Mouse (Mus musculus): ENCODE results near the gene Sass6.
"Not testable (repeated sequence)": the region's sequence is repeated elsewhere in the genome, so short reads cannot be mapped to it uniquely, and the experiment has no call there.

Sass6 gene

DNA sequence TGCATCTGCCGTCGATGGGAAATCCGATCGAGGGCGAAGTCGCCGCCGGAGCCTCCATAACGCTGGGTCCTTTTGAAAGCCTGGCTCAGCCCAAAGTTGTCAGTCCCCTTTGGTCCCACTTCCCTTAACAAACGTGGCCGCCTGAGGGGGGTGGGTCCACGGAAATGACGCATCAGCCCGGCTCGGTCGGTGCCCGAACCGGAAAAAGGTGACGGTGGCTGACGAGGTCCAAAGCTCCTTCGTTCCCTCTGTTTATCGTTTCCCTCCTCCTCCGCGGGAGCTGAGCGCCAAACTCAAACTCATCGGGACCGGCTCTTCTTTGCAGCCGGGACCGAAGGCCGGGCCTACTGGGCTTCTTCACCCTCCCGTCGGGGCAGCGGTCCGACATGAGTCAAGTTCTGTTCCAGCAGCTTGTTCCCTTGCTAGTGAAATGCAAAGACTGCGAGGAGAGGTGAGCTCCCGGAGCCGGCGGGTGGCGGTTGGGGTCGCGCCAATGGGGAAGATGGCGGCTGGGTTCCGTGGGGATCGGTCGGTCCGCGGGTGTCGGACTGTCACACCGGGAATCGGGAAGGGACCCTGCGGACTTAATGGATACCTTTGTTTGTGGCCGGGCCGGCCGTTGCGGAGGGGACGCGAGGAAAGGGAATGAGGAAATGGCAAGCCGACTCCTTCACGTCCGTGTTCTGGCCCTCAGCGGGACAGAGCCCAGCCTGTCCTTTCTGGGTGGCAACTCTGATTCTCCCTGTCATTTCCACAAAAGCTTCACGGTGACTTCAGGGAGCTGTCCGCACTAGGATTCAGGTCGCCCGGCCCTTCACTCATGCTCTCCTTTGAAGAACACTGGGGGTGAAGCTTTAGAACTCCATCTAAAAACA is at the start of gene Sass6:
TSS of gene Sass6 (plus strand) at position 255 of the 875 bp plus-strand sequence.
- peak; percentile 98 for DNase-seq

DNA sequence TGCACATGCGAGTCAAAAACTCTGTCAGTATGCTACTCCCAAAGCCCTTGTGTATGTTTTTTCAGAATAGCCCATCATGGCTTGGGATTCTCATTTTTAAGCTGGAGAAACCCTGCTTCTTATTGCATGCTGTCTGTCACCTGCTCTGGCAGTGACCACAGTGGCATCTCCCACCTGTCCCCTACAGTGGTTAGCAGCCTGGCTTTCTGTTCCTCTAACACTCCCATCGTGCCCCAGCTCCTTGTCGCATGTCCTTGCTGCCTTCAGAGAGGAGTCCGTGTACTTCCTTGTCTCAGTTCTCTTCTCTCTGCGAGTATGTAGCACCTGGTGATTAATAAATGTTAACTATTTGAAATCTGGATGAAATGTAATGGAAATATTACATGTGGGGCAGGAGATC is 47.4 kb upstream of the Sass6 start:
- no peak for DNase-seq

DNA sequence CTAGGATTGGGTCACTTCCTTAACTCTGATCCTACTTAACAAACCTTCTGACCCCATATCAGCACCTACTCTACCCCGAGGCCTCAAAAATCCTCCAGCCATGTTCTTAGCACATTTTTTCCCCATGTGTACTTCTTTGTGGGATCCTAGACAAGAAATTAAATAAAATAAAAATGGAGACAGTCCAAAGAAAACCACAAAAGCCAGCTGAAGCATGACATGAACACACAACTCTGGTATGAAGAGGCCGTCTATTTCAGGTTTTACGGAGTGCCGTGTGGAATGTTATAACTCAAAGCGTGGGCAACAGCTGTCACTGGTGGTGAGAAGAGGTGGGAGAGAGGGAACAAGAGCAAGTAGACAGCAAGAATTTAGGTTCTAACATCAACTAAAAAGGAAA is 43.4 kb upstream of the Sass6 start:
- no peak for DNase-seq

DNA sequence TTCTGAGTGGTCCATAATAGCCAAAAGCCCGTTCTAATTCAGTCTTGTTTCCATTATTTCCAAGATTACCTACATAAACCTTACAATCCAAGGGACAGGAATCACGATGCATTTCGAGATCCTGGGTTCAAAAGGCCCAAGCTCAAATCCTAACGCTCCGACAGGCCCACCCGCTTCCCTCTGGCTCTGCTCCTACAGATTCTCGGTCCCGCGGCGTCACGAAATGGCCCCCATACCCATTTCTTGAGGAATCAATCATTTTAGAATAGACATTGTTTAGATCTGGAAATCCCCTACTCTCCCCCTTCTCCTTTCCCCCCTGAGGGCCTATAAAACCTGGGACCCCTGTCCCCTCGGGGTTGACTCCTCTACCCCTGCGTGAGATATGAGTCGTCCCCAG is 33.5 kb upstream of the Sass6 start:
- DNase-seq, result not testable (repeated sequence)

DNA sequence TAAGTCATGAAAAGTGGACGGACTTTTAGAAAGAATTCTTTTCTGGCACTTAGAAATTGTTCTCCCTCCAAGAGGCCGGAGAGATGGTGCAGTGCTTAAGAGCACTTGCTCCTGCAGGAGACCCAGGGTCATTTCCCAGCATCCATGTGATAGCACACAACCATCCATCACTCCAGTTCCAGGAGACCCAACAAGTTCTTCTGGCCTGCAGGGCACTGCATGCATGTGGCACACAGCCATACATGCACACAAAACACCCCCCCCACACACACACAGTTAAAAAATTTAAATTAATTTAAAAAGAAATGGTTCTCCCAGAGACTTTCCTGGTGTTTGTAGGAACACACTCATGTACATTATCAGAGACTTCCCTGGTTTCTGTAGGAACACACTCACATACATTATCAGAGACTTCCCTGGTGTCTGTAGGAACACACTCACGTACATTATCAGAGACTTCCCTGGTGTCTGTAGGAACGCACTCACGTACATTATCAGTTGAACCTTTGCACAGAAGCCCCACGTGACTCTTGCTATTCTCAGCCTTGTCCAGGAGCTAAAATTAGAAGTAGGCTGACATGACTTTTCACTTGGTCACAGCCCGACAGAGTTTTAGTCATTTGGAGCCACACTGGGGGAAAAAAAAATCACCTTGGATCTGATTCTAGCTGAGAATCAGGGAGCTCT is 32.2 kb upstream of the Sass6 start, which contains the start of gene Lrrc39:
TSS of gene Lrrc39 (plus strand) at position 566 of the 687 bp plus-strand sequence.
- DNase-seq, result peak; percentile 3

DNA sequence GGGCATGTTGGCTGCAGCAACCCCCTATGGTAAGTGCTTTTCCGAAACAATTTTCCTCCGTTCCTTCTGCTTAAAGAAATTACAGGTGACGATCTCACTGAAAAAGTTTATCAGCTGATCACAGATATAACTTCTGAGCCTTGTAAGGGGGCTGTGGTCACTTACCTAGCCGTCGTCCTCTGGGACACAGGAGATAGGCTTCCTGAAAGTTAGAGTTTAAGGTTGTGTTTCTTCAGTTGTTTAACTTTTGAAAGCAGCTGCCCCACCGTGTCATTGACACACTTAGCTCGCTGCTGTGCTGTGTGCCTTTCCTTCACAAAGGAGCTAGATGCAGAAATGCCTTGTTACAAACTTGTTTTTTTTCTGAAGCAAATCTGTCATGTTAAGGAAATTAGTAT is 31.7 kb upstream of the Sass6 start:
- no peak for DNase-seq

DNA sequence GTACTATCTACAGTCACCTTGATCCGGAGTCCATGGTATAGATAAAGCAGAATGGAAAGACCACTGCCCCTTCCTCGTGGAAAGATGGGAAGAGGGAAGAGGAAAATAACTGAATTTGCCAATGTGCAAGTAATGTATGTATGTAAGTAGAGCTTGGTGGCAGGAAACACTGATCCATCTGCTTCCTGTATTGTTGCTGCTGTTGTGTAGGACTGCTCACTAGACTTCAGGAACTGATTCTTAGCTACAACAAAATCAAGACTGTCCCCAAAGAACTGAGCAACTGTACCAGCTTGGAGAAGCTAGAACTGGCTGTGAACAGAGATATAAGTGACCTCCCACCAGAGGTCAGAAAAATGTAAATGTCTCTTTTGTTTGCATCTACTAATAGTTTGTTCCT is 24.2 kb upstream of the Sass6 start:
- no peak for DNase-seq

DNA sequence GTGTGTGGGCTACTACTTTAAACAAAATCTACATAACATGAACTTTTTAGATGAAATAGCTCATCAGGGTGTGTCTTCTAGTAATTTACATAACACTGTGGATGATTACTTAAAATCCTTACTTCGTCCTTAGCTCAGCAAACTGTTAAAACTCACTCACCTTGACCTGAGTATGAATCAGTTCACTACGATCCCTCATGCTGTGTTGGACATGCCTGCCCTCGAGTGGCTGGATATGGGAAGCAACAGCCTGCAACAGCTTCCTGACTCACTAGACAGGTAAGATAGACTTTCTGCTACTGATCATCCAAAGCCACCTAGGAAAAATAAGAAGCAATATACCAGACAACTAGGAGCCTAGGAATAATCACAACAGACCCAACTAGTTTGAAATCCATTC is 17.5 kb upstream of the Sass6 start:
- DNase-seq, result peak; percentile 16

DNA sequence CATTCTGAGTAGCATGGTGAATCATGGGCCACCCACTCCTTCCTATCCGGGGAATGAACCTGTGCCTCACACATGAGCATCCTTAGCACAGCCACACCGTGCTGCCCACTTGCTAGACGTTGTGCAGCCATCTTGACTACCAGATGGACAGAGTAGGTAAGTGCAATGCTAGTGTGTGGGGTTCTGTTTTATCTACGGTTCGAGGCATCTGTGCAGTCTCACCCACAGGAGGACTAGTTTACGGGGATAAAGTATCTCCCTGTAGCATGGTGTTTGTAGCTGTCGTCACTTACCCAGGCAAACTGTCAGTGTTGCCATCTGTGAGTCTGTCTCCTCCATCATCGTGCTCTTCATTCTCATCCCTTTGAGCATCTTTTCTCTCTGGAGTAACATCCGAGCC is 12.6 kb upstream of the Sass6 start:
- no peak for DNase-seq

DNA sequence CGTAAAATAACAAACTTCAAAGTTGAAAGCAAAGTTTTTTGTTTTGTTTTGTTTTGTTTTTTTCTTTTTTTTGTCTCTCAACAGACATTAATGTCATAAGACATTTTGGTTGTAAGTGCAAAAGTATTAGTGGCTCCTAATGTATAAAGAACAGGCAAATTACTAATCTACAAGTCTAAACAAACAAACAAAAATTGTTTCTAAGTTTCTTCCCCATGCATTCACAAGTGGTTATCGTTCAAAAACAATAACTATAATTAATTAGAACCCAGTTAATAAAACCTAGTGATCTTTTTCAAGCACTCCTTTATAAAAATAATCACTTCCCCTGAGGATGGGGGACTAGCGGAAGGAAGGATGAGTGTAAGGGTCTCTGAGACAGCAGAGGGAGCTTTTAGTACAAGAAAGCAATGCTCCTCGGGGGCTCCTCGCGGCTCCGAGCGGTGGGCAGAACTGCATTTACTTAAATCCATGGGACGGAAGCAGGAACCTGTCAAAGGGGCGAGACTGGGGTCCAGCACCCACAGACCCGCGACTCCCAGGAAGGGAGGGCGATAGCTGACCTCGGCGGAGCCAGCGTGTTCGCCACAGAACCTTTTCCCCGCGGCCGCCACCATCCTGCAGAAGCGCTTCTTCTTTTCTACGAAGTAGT is 580 bp upstream of the Sass6 start:
- peak; percentile 71 for DNase-seq

DNA sequence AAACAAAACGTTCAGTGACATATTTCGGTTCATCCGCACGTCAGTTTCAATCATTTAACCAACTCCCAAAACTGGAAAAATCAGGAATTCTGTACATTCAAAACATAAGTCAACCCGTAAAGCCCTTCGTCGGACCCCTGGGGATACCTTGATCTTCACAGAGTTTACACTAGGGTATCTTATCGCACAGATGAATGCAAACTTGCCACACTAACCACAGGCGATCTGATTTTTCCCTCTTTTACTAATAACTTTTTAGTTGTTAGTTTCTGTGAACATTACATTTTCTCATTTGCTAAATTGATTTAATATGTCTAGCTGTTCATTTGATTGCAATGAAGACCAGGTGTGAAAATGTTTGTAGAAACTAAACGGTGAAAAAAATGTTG is 815 bp downstream of the Sass6 start:
- DNase-seq, result peak; percentile 24

DNA sequence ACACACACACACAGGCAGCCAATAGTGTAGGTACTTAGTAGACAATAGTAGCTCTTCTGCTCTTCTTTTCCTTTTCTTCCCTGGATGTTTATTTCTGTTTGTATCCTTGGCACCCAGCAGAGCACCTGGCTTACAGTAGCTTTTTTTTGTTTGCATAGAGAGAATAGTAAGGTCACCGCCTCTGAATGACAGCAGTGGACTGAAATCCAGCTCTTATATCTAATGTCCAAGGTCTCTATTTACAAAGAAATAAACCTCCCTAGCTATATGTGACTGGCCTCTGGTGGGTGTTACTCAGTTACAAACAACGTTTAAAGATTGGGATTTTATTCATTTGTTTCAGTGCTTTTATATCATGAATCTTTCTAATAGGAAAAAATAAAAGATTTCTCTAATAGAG is 4.9 kb downstream of the Sass6 start:
- DNase-seq, result no peak

DNA sequence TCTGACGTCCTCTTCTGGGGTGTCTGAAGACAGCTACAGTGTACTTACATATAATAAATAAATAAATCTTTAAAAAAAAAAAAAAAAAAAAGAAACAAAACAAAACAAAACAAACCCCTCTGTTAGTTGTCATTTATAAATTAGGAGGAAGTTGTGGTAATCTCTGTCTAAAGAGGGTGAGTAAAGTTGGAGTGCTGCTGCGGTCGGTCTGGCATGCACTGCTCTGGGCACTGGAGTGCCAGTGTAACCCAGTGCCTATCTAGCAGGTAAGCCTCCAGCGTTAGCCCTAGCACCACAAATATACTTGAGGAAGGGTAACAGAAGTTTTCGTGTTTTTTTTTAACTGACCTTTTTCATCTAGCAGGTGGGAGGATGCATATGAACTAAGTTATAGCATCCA is 6.2 kb downstream of the Sass6 start:
- no peak for DNase-seq

DNA sequence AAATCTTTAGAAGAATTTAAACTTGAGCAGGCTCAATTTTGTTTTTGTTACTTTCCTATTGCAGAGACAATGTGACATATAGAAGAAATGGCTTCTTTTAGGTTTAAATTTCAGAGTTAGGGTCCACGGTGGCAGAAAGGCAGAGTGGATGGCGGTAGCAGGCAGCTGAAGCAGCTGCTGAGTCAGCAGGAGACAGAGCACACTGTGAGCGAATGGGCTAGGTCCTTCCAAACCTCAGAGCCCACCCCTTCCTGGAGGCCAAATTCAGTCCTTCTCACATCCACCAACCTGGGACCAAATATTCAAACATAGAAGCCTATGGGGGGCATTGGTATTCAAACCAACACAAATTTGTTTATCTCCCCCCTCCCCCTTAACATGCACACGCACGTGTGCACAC is 7.0 kb downstream of the Sass6 start:
- DNase-seq, result no peak

DNA sequence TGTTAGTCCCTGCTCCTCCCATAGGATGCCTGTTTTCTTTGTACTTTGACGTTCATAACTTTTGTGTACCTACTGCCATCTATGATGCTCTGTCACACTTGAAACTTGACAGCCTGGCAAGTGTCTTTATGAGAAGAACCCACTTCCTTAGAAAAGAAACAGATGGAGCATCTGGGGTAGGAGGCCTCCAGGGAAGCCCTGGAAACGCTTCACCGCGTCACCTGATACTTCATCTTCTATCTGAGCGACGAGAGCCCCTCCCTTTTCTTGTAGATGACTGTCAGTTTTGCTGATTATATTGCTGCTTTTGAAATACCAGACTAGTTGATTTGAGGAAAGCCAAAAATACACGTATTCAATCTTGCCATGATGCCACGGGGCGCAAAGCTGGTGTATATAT is 9.8 kb downstream of the Sass6 start:
- DNase-seq, result no peak

DNA sequence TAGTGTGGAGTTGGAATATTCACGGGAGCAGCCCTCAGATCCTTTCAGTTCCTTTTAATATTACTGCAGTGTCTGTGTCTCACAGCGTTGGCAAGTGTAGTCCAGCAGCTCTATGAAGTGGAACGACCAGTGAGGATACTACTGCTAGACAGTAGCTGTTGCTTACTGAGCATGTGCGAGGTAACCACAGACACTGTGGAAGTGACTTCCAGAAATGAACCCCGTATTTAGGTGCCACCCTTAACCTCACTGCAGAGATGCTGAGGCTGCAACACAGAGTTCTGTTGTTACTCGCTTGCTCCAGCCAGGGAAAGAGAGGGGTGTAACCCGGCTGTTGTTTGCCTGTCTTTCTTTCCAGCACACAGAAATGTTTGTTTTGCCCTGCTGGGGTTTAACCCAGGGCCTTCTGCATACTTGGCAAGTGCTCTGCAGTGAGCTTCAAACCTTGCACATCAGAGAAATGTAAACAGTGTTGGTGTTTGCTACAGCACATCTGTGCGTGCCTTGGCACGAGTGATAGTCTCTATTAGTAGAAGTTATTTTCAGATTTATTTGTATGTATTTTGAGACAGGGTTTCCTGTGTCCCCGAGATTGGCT is 19.6 kb downstream of the Sass6 start, which contains the start of gene Trmt13:
TSS of gene Trmt13 (minus strand) at position 293 of the 598 bp plus-strand sequence.
- no peak for DNase-seq

DNA sequence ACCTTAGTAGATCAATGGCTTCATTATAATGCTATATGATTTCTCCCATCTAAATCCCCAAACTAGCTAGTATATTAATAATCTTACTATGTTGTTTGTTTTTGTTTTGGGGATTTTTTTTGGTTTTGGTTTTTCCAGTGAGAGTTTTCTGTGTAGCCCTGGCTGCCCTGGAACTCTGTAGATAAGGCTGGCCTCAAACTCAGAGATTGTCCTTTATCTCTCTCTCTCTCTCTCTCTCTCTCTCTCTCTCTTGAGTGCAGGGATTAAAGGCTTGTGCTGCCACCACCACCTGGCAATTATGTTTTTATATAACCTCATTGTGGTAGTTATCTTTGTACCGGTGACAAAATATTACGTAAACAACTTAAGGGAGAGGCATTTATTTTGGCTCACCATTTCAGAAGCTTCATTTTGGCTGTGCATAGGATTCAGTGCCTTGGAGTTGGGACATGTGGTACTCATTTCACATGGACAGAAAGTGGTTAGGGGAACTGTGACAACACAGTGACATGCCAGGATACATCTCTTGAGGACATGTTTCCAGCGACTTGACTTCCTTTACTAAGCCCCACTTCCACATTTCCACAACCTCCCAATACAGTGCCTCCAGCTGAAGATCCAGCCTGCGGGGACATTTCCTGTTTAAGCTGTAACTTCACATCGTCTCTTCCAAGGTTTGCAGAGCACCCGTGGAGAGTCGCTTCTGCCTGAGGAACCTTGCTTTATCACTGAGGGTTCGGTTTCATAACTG is 20.7 kb downstream of the Sass6 start:
- DNase-seq, result no peak

DNA sequence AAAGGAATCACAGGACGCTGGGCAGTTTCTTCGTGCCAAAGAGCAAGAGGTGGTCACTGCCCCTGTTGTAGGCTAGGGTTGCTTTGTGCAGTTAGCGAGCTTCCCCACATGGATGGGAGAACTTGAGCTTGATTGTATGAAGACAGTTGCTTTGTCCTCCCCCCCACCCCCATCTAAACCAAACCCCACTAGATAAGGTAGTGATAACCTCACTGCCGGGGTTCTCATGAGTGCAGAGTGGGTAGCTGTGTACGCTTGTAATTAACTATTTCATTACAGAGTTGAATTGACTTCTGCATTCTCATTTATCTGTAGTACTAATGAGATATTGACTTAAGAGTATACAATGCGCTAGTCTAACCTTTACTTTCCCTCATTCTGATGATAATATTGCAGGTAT is 24.1 kb downstream of the Sass6 start:
- DNase-seq, result no peak

DNA sequence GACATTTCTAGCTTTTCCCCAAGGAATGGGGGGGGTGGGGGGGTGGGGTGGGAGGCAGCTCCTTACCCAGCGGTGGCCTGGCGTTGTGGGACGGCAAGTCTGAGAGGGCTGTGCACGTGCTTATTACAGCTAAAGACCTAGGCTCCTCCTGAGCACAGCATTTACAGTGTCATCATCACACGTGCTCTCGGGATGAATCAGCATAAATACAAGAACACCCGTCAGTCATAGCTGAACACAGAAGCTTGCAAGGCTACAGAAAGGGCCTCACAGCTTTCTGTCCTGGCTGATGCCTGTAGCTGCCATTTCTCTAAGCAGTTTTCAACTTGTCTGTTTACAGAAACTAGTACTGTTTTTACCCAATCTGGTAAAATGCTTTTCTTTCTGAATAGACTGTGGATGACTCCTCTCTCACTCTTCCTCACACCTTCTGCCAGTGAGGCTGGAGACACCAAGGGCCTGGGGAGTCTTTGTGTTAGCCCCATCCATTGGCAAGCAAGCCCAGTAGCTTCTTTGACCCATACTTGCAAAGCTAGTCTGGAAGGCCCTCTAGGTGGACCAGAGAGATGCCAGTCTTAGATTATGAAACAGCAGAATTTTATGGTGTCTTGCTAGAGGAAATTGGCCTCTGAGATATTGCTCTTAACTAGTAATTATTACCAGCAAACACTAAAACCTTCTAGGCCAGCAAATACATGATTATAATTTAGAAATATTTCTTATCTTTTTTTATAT is 26.0 kb downstream of the Sass6 start:
- no peak for DNase-seq

DNA sequence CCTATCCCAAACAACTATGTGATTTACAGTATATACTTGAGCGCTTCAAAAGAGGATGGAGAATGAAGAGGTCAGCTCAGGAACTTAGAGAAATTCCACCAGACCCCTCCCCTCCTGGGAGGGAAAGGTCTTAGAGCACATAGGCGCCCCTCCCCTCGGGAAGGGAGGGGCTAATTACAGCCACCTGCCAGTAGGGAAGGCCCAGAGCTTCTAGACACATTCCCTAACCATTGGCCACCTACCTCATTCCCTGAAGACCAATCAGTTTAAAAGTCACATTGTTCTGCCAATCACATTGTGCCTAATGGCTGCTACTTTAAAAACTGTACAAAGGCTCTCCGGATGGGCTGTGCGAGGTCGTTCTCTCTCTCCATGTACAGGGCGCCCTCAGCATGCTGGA is 27.9 kb downstream of the Sass6 start:
- no peak for DNase-seq

DNA sequence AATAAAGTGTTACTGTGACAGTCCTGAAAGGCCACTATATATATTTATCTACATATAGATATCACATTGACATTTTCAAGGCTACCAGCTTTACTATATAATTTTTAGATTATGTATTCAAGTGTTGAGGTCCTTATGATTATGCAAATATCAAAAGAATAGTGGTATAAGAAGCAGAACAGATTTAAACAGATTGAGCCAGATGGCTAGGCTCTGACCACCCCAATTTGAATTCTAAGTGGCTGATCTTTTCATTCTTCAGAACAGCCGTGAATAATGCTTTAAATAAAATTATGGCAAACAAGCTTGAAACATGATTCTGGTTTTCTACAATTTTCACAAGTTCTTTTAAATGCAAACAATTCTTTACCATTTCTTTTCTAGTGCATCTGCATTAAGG is 36.7 kb downstream of the Sass6 start:
- DNase-seq, result no peak

DNA sequence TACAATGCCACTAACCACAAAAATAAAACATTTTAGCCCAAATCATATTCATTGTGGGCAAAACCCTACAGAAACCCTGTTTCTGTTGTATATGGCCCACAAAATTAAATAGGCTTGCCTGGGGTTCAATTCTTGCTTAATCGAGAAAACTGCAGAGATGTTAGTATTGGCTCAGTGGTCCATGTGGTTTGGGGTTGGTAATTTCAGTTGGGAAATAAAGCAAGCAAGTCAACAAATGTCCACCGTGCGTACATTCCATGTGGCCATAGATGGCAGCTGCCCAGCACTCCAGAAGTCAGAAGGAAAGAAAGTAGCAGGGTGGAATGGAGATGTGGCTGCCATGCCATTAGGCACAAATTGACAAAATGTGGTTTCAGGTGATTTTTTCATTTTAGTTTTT is 38.2 kb downstream of the Sass6 start:
- DNase-seq, result no peak
